Mouse (Mus musculus) heart, adult 8-10 months (tissue): ENCODE results near the gene Kcnip1. TPM values are rescaled to one million over a fixed set of nuclear protein-coding genes. Genes with fewer than 3 reads are reported as not detected.

Experiments used
- DNase-seq: peaks from one replicate; pipeline ENCODE4 v3.0.0; 2022; ENCODE audit warnings: low spot score
- total RNA-seq, 4 experiments: library from RNA; stranded (reverse); gene quantifications; 2 replicates each; pipeline ENCODE4 v1.2.4; 2022

The Kcnip1 gene
- total RNA-seq, 4 experiments from 2014 or later, result 0.11 to 0.35 (median 0.17) TPM; not detected in 1

- no peak for DNase-seq
Measured at GRCm38 (mm10) chr11:33986525-33986924, 6.4 kb downstream of the Kcnip1 start.

DNA sequence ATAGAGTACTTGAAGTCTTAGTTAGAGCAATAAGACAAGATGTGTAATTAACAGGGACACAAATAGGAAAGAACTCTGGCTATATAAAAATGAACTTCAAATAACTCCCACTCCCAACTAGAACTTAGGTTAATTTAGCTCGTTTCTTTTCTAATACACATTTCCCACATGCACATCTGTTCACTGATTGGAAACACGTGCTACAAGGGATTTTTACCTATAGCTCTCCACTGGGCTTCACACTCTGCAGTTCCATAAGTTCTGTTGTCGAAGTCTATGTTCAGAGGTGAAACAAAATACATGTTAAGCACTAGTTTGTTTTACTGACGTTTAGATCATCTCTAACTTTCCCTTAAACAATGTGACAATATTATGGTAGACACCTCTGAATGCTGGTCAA lies 12.8 kb downstream of the Kcnip1 start:
- no peak for DNase-seq

- peak; percentile 11 for DNase-seq
Measured at GRCm38 (mm10) chr11:33975121-33975520, 17.8 kb downstream of the Kcnip1 start.

DNA sequence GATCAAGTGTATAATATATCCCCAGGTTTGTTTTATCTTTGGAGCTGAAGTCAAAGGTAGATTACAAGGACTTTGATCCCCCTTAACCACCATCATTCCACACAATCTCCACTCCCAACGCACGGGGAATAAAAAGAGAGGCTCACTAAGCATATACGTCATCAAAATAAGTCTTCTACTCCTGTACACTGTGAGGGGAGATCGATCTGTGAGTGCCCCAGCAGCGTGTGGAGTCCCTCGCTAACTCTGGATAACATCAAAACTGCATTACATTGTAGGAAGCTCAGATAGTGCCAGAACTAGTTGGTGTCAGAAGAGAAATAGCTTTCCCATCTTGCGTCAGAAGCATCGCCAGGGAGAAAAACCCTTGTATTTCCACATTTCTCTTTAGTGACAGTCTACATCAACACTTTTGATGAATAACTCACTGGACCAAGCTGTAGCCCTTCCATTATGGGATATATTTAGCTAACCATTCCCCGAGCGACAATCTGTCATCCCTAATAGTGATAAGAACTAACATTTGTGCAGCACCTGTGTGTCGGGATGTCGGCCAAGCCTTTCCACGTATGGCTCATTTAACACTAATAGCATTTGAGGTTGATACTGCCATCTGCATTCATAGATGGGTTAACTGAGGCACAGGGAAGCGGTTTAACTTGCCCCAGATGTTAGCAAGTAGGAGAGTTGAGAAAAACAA lies 18.5 kb downstream of the Kcnip1 start:
- no peak for DNase-seq

DNA sequence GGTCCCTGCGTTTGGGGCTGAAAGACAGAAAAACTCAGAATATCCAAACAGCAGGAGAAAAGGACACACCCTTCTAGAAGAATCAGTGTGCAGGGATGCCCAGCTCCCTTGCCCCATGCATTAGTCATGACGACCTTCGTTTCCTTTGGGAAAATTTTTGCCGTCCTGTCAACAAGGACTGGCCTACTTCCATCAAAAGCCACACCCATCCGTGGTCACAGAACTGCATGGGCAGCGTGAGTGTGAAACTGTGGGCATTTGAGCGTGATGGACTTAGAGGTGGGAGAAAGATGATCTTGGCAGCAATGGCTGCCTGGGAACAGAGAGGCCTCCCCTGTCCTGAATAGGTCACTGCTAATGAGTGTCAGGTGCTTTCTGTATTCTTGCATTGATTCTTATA lies 20.8 kb downstream of the Kcnip1 start:
- no peak for DNase-seq

DNA sequence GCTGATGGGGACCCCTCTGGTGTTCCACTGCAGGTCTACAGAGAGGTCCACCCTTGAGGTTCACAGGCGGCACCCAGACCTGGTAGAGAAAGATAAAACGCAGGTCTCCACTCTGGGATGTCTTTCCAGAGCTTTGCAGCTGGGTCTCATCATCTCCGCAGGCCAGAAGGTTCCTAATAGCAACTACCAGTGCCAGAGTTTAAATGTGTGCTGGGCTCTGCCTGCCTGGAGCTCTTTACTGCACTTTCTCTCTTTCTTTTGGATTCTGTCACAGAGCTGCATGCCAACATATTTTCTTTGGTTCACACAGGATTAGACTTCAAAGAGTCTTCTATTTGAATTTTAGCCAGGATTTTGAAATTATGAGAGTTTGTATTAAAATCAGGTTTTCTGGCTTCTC lies 23.8 kb downstream of the Kcnip1 start:
- DNase-seq, result no peak

- no peak for DNase-seq
Measured at GRCm38 (mm10) chr11:33967708-33968107, 25.2 kb downstream of the Kcnip1 start.

DNA sequence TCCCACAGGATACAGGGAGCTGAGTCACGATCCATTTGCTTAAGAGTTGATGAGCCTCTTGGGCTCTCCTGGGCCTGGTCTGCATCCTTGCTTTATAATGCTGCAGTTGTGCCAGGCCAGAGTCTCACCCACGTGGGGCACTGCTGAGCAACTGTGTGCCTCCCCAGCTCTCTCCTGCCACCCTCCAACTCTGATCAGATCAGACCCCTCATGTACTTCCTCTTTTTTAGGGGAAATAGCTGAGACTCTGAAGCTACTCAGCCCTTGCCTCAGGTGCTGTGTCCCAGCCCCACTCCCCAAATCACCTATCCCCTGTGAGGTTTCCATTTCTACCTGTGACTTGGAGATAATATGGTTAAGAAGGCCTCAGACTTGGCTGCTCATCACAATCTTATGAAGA lies 27.6 kb downstream of the Kcnip1 start:
- DNase-seq, result no peak

- no peak for DNase-seq
Measured at GRCm38 (mm10) chr11:33962688-33963407, 30.1 kb downstream of the Kcnip1 start, which contains the start of gene Kcnmb1. Gene Kcnmb1, plus strand, starts transcription at chr11:33963013.

DNA sequence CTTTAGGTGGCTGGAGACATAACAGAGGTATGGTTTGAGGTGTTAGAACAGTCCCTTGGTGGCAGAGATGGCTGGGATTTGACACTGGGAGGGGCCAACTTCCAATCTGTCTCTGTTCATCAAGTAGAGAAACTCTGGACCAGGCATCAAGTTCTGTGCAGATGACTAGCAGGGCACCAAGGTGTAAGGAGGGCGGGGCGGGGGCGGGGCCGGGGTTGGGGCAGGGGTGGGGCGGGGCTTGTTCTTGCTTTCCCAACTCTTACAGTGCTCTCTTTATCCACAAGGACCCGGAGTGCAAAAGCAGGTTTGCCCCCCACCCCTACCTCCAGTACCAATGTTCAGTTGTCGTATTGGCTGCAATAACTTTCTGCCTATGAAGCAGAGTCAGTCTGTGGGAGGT lies 30.8 kb downstream of the Kcnip1 start:
- no peak for DNase-seq

DNA sequence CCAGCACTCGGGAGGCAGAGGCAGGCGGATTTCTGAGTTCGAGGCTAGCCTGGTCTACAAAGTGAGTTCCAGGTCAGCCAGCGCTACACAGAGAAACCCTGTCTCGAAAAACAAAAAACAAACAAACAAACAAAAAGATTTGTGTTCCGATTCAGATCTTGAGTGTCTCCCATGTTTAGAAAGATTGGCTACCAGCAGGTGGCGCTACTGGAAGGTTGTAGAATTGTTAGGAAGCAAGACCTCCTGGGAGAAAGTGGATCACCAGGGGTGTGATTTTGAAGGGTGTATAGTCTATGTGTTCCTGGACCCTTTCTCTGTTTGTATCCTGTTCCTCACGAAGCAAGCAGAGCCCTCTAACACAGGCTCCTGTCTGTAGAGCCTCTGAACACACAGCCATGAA lies 34.2 kb downstream of the Kcnip1 start:
- DNase-seq, result peak; percentile 23

- no peak for DNase-seq
Measured at GRCm38 (mm10) chr11:33957595-33957994, 35.4 kb downstream of the Kcnip1 start.

DNA sequence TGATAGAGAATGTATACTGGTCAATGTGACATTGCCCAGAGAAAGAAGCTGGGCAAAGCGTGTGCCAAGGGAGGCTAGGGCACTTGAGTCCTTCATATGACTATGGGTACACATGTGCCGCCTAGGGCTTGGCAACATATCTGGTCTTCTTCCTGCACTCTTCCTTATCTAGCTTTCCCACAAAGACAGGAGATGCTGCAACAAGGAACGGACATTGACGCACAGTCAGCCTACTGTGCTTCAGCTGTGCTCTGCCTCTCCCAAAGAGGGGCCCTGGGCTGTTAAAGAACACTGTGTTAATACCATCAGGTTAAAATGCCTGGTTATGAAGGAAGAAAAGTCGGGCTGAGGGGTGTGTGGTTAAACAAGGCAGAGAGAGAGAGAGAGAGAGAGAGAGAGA lies 36.3 kb downstream of the Kcnip1 start:
- no peak for DNase-seq

DNA sequence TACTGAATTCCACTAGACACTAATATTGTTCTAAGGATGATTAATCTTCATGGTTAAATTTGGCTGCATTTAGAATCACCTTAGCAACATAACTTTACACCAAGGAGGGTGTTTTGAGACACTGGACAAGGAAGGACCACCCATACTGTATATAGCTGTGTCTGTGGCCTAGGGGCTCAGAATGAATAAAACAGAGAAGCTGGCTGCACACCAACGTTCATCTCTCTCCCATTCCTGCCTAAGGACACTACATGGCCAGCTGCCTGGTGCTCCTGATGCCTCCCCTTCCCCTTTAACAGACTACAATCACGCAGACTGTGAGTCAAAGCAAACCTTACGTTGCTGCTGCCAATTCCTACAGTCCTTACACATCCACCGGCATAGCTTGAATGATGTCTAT lies 37.0 kb downstream of the Kcnip1 start:
- DNase-seq, result no peak

DNA sequence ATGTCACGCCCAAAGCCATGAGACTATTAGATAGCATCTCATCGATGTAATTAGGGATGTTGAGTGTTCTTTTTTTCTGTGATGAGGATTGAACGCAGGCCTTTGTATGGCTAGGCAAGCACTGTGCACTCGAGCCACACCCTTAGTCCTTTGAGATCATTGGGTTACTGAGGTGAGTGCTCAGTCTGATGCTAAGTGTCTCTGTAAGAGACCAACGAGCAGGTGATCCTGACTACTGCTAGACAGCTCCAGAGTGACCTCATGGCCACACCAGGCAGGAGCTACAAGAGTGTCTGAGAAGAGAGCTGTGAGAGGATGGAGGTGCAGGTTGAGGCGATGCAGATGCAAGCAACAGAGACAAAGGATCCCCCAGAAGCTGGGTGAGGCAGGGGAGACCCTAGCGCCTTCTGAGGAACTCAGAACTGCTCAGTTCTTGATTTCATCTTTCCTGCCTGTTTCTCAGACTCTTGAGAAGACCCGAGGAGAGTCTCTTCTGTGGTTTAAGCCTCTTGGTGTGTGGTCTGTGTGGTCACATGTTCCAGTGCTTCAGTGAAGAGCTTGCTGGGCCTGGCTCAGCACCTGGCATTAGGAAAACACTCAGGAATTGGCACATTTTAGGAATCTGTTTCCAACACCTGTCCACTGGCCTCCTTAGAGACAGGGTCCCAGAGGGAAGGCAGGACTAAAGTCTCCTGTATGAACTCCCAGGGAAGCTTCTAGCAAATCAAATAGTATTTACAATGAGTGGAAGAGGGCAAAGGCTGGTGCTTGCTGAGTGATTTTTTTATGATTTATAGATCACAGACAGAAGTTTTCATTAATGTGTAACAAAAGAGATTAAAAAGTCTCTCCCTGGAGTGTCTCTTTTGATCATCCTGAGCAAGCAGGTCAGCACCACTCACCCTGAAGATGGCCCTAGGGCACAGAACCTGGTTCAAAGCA lies 41.0 kb downstream of the Kcnip1 start:
- DNase-seq, result no peak

DNA sequence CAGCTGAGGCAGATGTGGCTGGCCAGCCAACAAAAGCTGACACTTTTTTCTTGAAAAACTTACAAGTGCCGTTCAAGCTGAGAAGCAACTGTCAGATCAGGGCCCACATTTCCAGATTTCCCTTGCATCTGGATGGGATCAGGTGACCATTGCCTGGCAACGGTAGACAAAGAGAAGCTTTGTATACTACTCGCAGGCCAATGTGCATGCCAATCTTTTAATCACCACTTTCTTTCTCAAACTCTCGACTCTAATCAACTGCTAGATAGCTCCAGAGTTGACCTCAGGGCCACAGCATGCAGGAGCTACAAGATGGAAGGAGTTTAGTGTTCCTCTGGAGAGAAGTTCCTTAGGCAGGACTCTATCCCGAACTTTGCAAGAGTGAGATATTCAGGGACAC lies 41.8 kb downstream of the Kcnip1 start:
- no peak for DNase-seq

DNA sequence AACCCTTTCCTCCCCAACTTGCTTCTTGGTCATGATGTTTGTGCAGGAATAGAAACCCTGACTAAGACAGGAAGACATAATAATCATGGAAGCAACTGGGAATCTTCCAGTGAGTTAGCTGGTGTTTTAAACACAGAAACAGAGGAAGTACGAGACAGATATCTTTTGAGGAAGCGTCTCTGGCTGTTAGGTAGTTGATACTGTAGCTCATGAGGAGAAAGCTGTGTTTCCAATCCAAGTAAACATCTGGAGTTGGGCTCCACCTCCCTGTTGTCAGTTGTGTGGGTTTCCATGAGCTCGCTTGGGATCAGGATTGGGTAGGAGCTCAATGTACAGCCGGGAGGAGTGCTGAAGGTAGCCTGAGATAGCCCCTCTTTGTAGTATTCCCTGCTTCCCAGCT lies 46.5 kb downstream of the Kcnip1 start:
- DNase-seq, result no peak

GRCm38 (mm10) chr11:33944786-33945328 lies 48.1 kb downstream of the Kcnip1 start:
- DNase-seq, result no peak

GRCm38 (mm10) chr11:33944067-33944785 lies 48.7 kb downstream of the Kcnip1 start:
- DNase-seq, result no peak

DNA sequence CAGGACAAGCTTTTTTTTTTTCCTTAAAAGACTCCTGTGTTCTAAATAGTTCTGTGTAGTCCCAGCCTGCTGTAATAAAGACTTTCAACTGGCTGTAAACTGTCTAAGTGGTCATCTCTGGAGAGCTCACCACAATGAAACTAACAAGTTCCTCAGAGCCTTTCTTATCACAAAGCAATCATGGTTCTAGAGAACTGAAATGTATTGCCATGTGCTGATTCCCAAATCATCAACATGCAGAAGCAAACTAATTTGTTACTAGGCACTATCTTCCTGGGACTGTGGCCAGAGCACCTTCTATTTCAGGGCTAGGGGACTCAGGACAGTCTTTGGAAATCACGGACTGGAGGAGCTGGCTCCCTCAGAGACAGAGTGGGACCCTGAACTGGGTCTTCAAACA lies 49.4 kb downstream of the Kcnip1 start:
- DNase-seq, result no peak

DNA sequence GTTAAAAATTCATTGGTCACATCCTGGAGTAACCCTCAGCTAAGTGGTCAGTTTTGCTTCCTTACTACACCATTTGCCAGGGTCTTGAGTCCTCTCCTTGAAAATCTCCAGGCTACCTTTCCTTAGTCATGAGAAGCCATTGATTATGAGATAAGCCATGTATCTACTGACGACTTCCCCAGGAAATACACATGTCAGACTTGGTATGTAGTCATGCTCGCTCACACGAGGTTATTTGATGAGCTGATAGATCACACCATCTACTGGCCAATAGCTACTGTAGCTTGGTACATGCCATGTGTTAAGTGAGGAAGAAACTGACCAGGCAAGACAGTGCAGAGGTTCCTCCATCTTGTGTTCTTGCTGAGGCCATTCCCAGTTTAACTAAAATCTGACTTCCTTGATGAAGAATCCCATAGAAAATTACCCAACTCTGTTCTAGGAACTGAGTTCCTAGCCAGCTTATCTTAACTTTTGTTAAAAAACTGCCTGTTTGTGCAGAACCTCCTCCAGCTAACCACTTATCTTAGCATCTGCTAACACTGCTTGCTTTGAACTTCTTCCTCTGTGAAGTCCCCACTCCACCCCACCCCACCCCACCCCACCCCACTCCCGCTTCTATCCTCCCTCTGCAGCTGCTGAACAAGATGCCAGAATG lies 53.4 kb downstream of the Kcnip1 start:
- no peak for DNase-seq
